Mouse (Mus musculus) embryonic facial prominence, embryonic 11.5 days (tissue): Measurements from ENCODE around the gene Meiob. TPM values are rescaled to one million over a fixed set of nuclear protein-coding genes. Genes with fewer than 3 reads are reported as not detected.
A peak's percentile ranks its signal among the peaks of the same experiment; 100 is the strongest.

Experiments
- ATAC-seq: fragments of 200-750 bp; cut with Nextera tagmentation; replicated peaks from 2 replicates; pipeline ENCODE4 v1.8.0; 2017; ENCODE audit warnings: low read depth; ENCODE audit not compliant: insufficient number of reproducible peaks, low FRiP score, low TSS enrichment
- DNase-seq: peaks from one replicate; pipeline ENCODE4 v3.0.0-alpha.2; 2015; ENCODE audit warnings: low spot score
- H3K27ac ChIP-seq: fragments of 300-500 bp; sonication (generic); replicated peaks from 2 replicates; pipeline ENCODE4 v1.5.1; 2014; ENCODE audit warnings: mild to moderate bottlenecking, low read depth, low read length, control low read depth
- H3K27me3 ChIP-seq: fragments of 300-500 bp; sonication (generic); 2 replicates; pipeline ENCODE4 v1.6.1; 2014; ENCODE audit warnings: mild to moderate bottlenecking, low read length, moderate library complexity, mixed read lengths; ENCODE audit not compliant: control insufficient read depth, insufficient read depth
- H3K36me3 ChIP-seq: fragments of 300-500 bp; sonication (generic); replicated peaks from 2 replicates; pipeline ENCODE4 v1.6.1; 2014; ENCODE audit warnings: low read depth, mild to moderate bottlenecking, low read length, moderate library complexity, mixed read lengths; ENCODE audit not compliant: control insufficient read depth, insufficient read depth
- H3K4me1 ChIP-seq: fragments of 300-500 bp; sonication (generic); 2 replicates; pipeline ENCODE4 v1.6.1; 2014; ENCODE audit warnings: low read length, mixed read lengths; ENCODE audit not compliant: control insufficient read depth, insufficient read depth
- H3K4me2 ChIP-seq: fragments of 300-500 bp; sonication (generic); 2 replicates; pipeline ENCODE4 v1.6.1; 2014; ENCODE audit warnings: low read depth, mild to moderate bottlenecking, control low read depth, low read length, moderate library complexity
- H3K4me3 ChIP-seq: fragments of 300-500 bp; sonication (generic); 2 replicates; pipeline ENCODE4 v1.5.1; 2014; ENCODE audit warnings: low read depth, low read length, control low read depth
- H3K9ac ChIP-seq: fragments of 300-500 bp; sonication (generic); replicated peaks from 2 replicates; pipeline ENCODE4 v1.6.1; 2014; ENCODE audit warnings: mild to moderate bottlenecking, control low read depth, low read length
- H3K9me3 ChIP-seq: fragments of 300-500 bp; sonication (generic); replicated peaks from 2 replicates; pipeline ENCODE4 v1.6.1; 2016; ENCODE audit warnings: mild to moderate bottlenecking, low read length, inconsistent platforms, mixed read lengths; ENCODE audit not compliant: control insufficient read depth
- WGBS: fragments of 180-500 bp; shearing (Covaris S2); extraction: QIAGEN DNeasy Blood & Tissue Kit; methylation state at CpG from one replicate; pipeline ENCODE4 v1.1.7; 2014; 5-methylcytosine and 5-hydroxymethylcytosine counted together
- polyA plus RNA-seq: library from polyadenylated mRNA; unstranded; fragments of >200 nt; fragmentation: Nextera tagmentation; extraction: Ambion mirVana; gene quantifications from 2 replicates; pipeline ENCODE4 v1.2.1, GENCODE M21; 2014

Gene Meiob
- polyA plus RNA-seq, 1 experiment from 2014 or later, result not detected

GRCm38 (mm10) chr17:24878117-24878397, 74.0 kb downstream of the Meiob start:
- no peaks in the 10 kb centered on the region; the same call in 1 of the 2 replicates for H3K4me1 ChIP-seq
- peak; percentile 27; the same call in 1 of the 2 replicates for ATAC-seq
- H3K9me3 ChIP-seq, result no peaks in the 10 kb centered on the region
- no peak overlapping the region for H3K27ac ChIP-seq
- no peaks in the 10 kb centered on the region for H3K27me3 ChIP-seq
- no peak overlapping the region for H3K4me3 ChIP-seq
- WGBS, result 22% methylated on average over 5 of the region's 5 CpGs
- no peak overlapping the region for H3K4me2 ChIP-seq
- DNase-seq, result no peak
- no peak overlapping the region for H3K9ac ChIP-seq
- no peaks in the 10 kb centered on the region; the same call in 1 of the 2 replicates for H3K36me3 ChIP-seq

- Histone ChIP-seq H3K27me3 (no peaks in the 10 kb centered on the region), H3K4me3 (no peak overlapping the region), H3K36me3 (no peaks in the 10 kb centered on the region; the same call in 1 of the 2 replicates), H3K4me1 (no peaks in the 10 kb centered on the region; the same call in 1 of the 2 replicates), H3K27ac (no peak overlapping the region), H3K4me2 (no peak overlapping the region), H3K9ac (peak overlapping the region; percentile 6; the same call in 1 of the 2 replicates), H3K9me3 (no peaks in the 10 kb centered on the region)
- ATAC-seq (no peak), DNase-seq (no peak)
- WGBS, result 80% methylated on average over 8 of the region's 8 CpGs
Measured at GRCm38 (mm10) chr17:24878531-24878930, 74.4 kb downstream of the Meiob start.

- Histone ChIP-seq H3K4me3 (no peak overlapping the region), H3K36me3 (no peaks in the 10 kb centered on the region; the same call in 1 of the 2 replicates), H3K27me3 (no peaks in the 10 kb centered on the region), H3K9me3 (no peaks in the 10 kb centered on the region), H3K4me1 (no peaks in the 10 kb centered on the region; the same call in none of the 2 replicates), H3K9ac (peak overlapping the region; percentile 30; the same call in 1 of the 2 replicates), H3K27ac (no peak overlapping the region), H3K4me2 (no peak overlapping the region)
- WGBS, result 45% methylated on average over 7 of the region's 7 CpGs
- ATAC-seq, result no peak
- DNase-seq, result peak; percentile 54
Measured at GRCm38 (mm10) chr17:24881738-24882440, 77.8 kb downstream of the Meiob start.

- WGBS, result 84% methylated on average over 6 of the region's 6 CpGs
- no peak for DNase-seq
Measured at GRCm38 (mm10) chr17:24884391-24884790, 80.3 kb downstream of the Meiob start.

GRCm38 (mm10) chr17:24885356-24886133, 81.5 kb downstream of the Meiob start:
- no peaks in the 10 kb centered on the region; the same call in none of the 2 replicates for H3K4me1 ChIP-seq
- DNase-seq (no peak), ATAC-seq (no peak)
- peak overlapping the region; percentile 83 for H3K4me2 ChIP-seq
- H3K9ac ChIP-seq, result peak overlapping the region; percentile 59
- H3K36me3 ChIP-seq, result no peaks in the 10 kb centered on the region; the same call in 1 of the 2 replicates
- no peak overlapping the region for H3K27ac ChIP-seq
- H3K4me3 ChIP-seq, result peak overlapping the region; percentile 87
- H3K27me3 ChIP-seq, result no peaks in the 10 kb centered on the region
- H3K9me3 ChIP-seq, result no peaks in the 10 kb centered on the region
- 24% methylated on average over 22 of the region's 22 CpGs for WGBS

More at GRCm38 (mm10) chr17:24884391-24884790, 80.3 kb downstream of the Meiob start:
- no peaks in the 10 kb centered on the region for H3K9me3 ChIP-seq
- H3K9ac ChIP-seq, result no peak overlapping the region
- H3K4me3 ChIP-seq, result no peak overlapping the region
- H3K27ac ChIP-seq, result no peak overlapping the region
- no peaks in the 10 kb centered on the region; the same call in 1 of the 2 replicates for H3K36me3 ChIP-seq
- H3K27me3 ChIP-seq, result no peaks in the 10 kb centered on the region
- ATAC-seq, result no peak
- no peak overlapping the region for H3K4me2 ChIP-seq
- H3K4me1 ChIP-seq, result no peaks in the 10 kb centered on the region; the same call in none of the 2 replicates

- Histone ChIP-seq H3K4me2 (peak within 1 kb of the TSS; percentile 87), H3K9ac (peak within 1 kb of the TSS; percentile 78), H3K9me3 (no peaks in the 10 kb centered on the region), H3K4me3 (peak within 1 kb of the TSS; percentile 87), H3K4me1 (no peaks in the 10 kb centered on the region; the same call in none of the 2 replicates), H3K27me3 (no peaks in the 10 kb centered on the region), H3K36me3 (no peaks in the 10 kb centered on the region; the same call in 1 of the 2 replicates), H3K27ac (0 out of 2 replicates have a peak within 1 kb of the TSS, but pooled peaks have one; percentile 35)
- ATAC-seq, result peak; percentile 93
- peak; percentile 99 for DNase-seq
- WGBS, result under 1% methylated on average over 69 of the region's 69 CpGs
Measured at GRCm38 (mm10) chr17:24886134-24886931, 82.2 kb downstream of the Meiob start, which contains the start of the genes Nubp2 and Spsb3. TSS of gene Nubp2 (minus strand) at chr17:24886349. TSS of gene Spsb3 (plus strand) at chr17:24886643.

- Histone ChIP-seq H3K9me3 (no peaks in the 10 kb centered on the region), H3K27me3 (no peaks in the 10 kb centered on the region), H3K9ac (peak overlapping the region; percentile 78), H3K27ac (0 out of 2 replicates have a peak overlapping the region, but pooled peaks have one; percentile 35), H3K36me3 (no peaks in the 10 kb centered on the region; the same call in 1 of the 2 replicates), H3K4me2 (peak overlapping the region; percentile 87), H3K4me1 (no peaks in the 10 kb centered on the region; the same call in none of the 2 replicates), H3K4me3 (peak overlapping the region; percentile 87)
- DNase-seq (no peak), ATAC-seq (peak; percentile 19)
- WGBS, result under 1% methylated on average over 18 of the region's 18 CpGs
Measured at GRCm38 (mm10) chr17:24886932-24887271, 82.8 kb downstream of the Meiob start.
